Mouse (Mus musculus) forebrain, embryonic 11.5 days (tissue): ENCODE data around the gene Gstm4. TPM values are rescaled to one million over a fixed set of nuclear protein-coding genes. Genes with fewer than 3 reads are reported as not detected.

Experiments
- ATAC-seq: fragments of 200-750 bp; cut with Nextera tagmentation; replicated peaks from 2 replicates; pipeline ENCODE4 v1.8.0; 2017; ENCODE audit warnings: moderate TSS enrichment; ENCODE audit not compliant: low FRiP score
- DNase-seq: peaks from one replicate; pipeline ENCODE4 v3.0.0-alpha.2; 2017; ENCODE audit warnings: low spot score
- H3K27ac ChIP-seq: fragments of 300-500 bp; sonication (generic); 2 replicates; pipeline ENCODE4 v1.5.1; 2014; ENCODE audit warnings: low read depth, low read length
- H3K27me3 ChIP-seq: fragments of 300-500 bp; sonication (generic); 2 replicates; pipeline ENCODE4 v1.6.1; 2014; ENCODE audit warnings: mild to moderate bottlenecking, low read length, mixed read lengths; ENCODE audit not compliant: control insufficient read depth, insufficient read depth
- H3K36me3 ChIP-seq: fragments of 300-500 bp; sonication (generic); 2 replicates; pipeline ENCODE4 v1.6.1; 2014; ENCODE audit warnings: mild to moderate bottlenecking, low read length, moderate library complexity, mixed read lengths; ENCODE audit not compliant: control insufficient read depth, insufficient read depth
- H3K4me1 ChIP-seq: fragments of 300-500 bp; sonication (generic); replicated peaks from 2 replicates; pipeline ENCODE4 v1.6.1; 2014; ENCODE audit warnings: low read length, mixed read lengths; ENCODE audit not compliant: control insufficient read depth, insufficient read depth
- H3K4me2 ChIP-seq: fragments of 300-500 bp; sonication (generic); 2 replicates; pipeline ENCODE4 v1.6.1; 2014; ENCODE audit warnings: low read depth, mild to moderate bottlenecking, low read length, moderate library complexity, mixed read lengths; ENCODE audit not compliant: severe bottlenecking
- H3K4me3 ChIP-seq: fragments of 300-500 bp; sonication (generic); 2 replicates; pipeline ENCODE4 v1.5.1; 2014; ENCODE audit warnings: low read depth, low read length
- H3K9ac ChIP-seq: fragments of 300-500 bp; sonication (generic); 2 replicates; pipeline ENCODE4 v1.6.1; 2014; ENCODE audit warnings: low read length
- H3K9me3 ChIP-seq: fragments of 300-500 bp; sonication (generic); 2 replicates; pipeline ENCODE4 v1.6.1; 2016; ENCODE audit warnings: low read length, mixed read lengths; ENCODE audit not compliant: control insufficient read depth
- WGBS: fragments of 180-500 bp; shearing (Covaris S2); extraction: QIAGEN DNeasy Blood & Tissue Kit; methylation state at CpG from one replicate; pipeline ENCODE4 v1.1.7; 2014; 5-methylcytosine and 5-hydroxymethylcytosine counted together
- polyA plus RNA-seq: library from polyadenylated mRNA; unstranded; fragments of >200 nt; fragmentation: Nextera tagmentation; extraction: Ambion mirVana; gene quantifications from 2 replicates; pipeline ENCODE4 v1.2.1, GENCODE M21; 2014

The Gstm4 gene
- polyA plus RNA-seq, result 11.8 and 14.3 TPM in 2 replicates

DNA sequence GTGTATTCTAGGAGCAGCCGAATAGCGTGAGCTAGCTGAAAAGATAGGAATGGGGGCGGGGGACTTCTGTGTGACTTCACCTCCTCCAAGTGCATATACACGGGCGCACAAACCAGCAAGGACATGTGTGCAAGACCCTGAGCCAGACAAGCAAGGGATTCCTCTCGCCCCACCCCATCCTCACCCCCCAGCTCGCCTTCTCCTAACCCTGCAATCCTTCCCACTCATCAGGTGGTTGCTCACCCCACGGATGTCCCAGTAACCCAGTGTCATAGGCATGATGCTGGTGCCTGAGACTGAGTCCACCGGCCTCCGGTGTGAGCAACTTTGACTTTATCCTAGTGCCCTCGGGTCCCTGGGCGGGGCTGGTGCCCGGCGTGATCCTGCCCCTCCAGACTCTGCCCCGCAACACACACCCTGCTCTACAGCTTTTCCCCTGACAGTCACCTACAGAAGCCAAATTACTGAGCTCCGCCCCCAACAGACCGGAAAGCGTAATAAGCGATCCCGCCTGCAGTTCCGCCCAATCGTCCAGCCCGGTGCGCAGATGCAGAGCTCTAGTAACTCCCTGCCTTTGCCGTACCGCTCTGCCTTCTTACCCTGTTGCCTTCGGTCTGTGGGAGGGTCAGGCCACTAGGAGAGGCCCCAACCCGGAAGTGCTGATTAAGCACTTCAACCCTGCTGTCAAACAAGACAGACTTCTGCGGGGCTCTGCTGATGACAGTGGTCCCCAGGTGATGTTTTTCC is at the start of gene Gstm4:
Gstm4 (minus strand) TSS at position 501 of the 747 bp plus-strand sequence.
- no peaks in the 10 kb centered on the region for H3K27me3 ChIP-seq
- ATAC-seq, result peak; percentile 86
- H3K4me1 ChIP-seq, result no peaks in the 10 kb centered on the region
- peak within 1 kb of the TSS; percentile 84 for H3K4me2 ChIP-seq
- H3K36me3 ChIP-seq, result no peaks in the 10 kb centered on the region
- H3K27ac ChIP-seq, result no peak within 1 kb of the TSS
- H3K9ac ChIP-seq, result peak within 1 kb of the TSS; percentile 64
- peak within 1 kb of the TSS; percentile 44 for H3K4me3 ChIP-seq
- peak; percentile 85 for DNase-seq
- 8% methylated on average over 29 of the region's 29 CpGs for WGBS
- H3K9me3 ChIP-seq, result no peaks in the 10 kb centered on the region

- ATAC-seq, result no peak
- Histone ChIP-seq H3K27me3 (no peaks in the 10 kb centered on the region), H3K4me1 (no peaks in the 10 kb centered on the region), H3K9ac (no peak overlapping the region), H3K9me3 (no peaks in the 10 kb centered on the region), H3K4me2 (no peak overlapping the region), H3K27ac (no peak overlapping the region), H3K4me3 (no peak overlapping the region), H3K36me3 (no peaks in the 10 kb centered on the region)
- WGBS, result 66% methylated on average over 1 of the region's 1 CpGs
- no peak for DNase-seq
Observed at GRCm38 (mm10) chr3:108094146-108094545, 49.5 kb upstream of the Gstm4 start.

DNA sequence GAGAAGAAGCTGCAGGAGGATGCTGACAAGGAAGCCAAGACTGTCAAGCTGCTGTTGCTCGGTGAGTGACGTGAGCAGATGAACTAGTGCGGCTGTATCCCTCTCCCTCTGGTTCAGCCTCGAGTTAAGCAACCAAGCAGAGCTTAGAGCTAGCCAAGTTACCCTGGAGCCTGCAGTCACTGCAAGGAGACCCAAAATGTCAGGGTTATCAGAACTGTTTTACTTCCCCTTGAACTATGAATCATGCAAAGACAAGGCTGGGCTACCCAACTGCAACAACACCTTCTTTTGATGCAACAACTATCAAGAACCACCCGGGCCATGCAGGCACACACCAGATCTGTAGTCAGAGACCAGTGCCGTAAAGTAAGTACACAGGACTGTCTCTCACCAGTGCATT is 48.6 kb upstream of the Gstm4 start:
- H3K27ac ChIP-seq, result no peak overlapping the region
- no peak overlapping the region for H3K9ac ChIP-seq
- H3K4me2 ChIP-seq, result no peak overlapping the region
- DNase-seq, result no peak
- no peak for ATAC-seq
- H3K27me3 ChIP-seq, result no peaks in the 10 kb centered on the region
- no peaks in the 10 kb centered on the region for H3K36me3 ChIP-seq
- no peak overlapping the region for H3K4me3 ChIP-seq
- H3K4me1 ChIP-seq, result no peaks in the 10 kb centered on the region
- WGBS, result 50% methylated on average over 6 of the region's 6 CpGs
- no peaks in the 10 kb centered on the region for H3K9me3 ChIP-seq

- ATAC-seq, result no peak
- Histone ChIP-seq H3K9me3 (no peaks in the 10 kb centered on the region), H3K4me3 (no peak within 1 kb of the TSS), H3K36me3 (no peaks in the 10 kb centered on the region), H3K27me3 (no peaks in the 10 kb centered on the region), H3K27ac (no peak within 1 kb of the TSS), H3K4me1 (no peaks in the 10 kb centered on the region), H3K4me2 (no peak within 1 kb of the TSS), H3K9ac (no peak within 1 kb of the TSS)
- WGBS, result 52% methylated on average over 15 of the region's 15 CpGs
- DNase-seq, result no peak
Observed at GRCm38 (mm10) chr3:108092536-108093115, 47.9 kb upstream of the Gstm4 start, which contains the start of gene Gnat2. Gene Gnat2 (plus strand): TSS chr3:108092789.

DNA sequence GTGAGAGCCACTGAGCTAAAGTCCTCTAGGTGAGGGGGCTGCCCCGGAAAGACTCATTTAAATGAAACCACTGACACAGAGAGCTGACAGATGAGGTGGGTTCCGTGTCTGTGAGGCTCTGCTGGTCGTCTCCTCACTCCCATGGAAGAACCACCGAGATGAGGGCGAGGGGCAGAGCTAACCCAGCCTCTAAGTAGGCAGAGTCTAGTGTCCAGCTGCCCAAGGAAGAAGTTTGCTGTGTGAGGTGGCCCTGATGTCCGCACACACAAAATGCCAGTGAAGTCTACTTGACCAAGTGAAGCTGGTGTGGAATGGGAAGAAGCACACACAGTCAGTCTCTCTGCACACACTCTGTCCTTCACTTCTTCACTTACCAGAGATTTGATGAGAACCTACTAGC is 47.3 kb upstream of the Gstm4 start:
- Histone ChIP-seq H3K27ac (no peak overlapping the region), H3K4me1 (no peaks in the 10 kb centered on the region), H3K27me3 (no peaks in the 10 kb centered on the region), H3K9ac (no peak overlapping the region), H3K9me3 (no peaks in the 10 kb centered on the region), H3K36me3 (no peaks in the 10 kb centered on the region), H3K4me2 (no peak overlapping the region), H3K4me3 (no peak overlapping the region)
- 78% methylated on average over 6 of the region's 6 CpGs for WGBS
- ATAC-seq (no peak), DNase-seq (no peak)

GRCm38 (mm10) chr3:108090561-108090960 is 45.9 kb upstream of the Gstm4 start:
- no peak for ATAC-seq
- no peak for DNase-seq
- WGBS, result 76% methylated on average over 2 of the region's 2 CpGs

DNA sequence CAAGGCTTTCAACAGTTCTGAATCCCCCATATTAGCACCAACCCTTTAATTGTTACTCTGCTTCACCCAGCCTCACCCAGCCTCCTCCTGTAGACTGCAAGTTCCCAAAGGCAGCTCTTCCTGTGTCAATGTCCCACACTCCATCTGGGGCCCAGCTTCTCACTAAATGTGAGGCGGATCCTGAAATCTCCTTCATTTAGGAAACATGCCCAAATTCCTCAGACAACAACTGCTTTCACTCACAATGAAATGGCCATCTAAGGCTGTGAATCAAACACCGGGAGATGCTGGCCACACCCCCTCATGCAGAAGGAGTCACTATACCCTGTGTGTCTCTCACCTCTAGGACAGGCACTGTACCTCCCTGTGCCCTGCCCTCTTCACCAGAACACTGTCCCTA is 45.2 kb upstream of the Gstm4 start:
- Histone ChIP-seq H3K36me3 (no peaks in the 10 kb centered on the region), H3K9ac (no peak overlapping the region), H3K4me2 (no peak overlapping the region), H3K27ac (no peak overlapping the region), H3K27me3 (no peaks in the 10 kb centered on the region), H3K4me3 (no peak overlapping the region), H3K9me3 (no peaks in the 10 kb centered on the region), H3K4me1 (no peaks in the 10 kb centered on the region)
- DNase-seq (no peak), ATAC-seq (no peak)
- 31% methylated on average over 2 of the region's 2 CpGs for WGBS

More at GRCm38 (mm10) chr3:108090561-108090960, 45.9 kb upstream of the Gstm4 start:
- no peak overlapping the region for H3K27ac ChIP-seq
- H3K36me3 ChIP-seq, result no peaks in the 10 kb centered on the region
- no peak overlapping the region for H3K4me3 ChIP-seq
- H3K4me1 ChIP-seq, result no peaks in the 10 kb centered on the region
- no peaks in the 10 kb centered on the region for H3K27me3 ChIP-seq
- no peak overlapping the region for H3K4me2 ChIP-seq
- no peaks in the 10 kb centered on the region for H3K9me3 ChIP-seq
- no peak overlapping the region for H3K9ac ChIP-seq

DNA sequence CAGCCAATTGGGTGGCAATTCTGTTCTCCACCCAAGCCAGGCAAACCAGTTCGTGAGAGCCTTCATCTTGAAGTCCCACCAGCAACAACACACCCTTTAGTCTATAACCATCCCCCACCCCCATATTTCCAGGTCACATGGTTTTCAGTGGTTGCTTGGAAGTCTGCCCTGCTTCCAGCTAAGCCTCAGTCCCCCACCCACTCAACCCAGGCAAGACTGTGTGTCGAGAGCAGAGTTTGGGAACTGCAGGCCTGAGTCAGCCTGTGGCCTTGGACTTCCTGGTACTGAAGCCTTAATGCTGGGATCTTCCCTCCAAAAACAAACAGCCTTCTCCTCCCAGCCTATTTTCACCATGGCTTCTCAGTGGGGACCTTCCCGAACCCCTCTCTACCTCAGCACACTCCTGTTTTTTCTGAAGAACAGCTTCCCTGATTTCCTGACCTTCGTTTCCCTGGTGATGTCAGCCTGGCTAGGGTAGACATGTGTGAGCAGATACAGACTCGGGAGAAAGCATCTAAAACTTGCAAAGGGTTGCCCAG is 44.2 kb upstream of the Gstm4 start:
- no peaks in the 10 kb centered on the region for H3K27me3 ChIP-seq
- H3K27ac ChIP-seq, result no peak overlapping the region
- no peak for ATAC-seq
- peaks cover 5% of the 10 kb centered on the region; the same call in 1 of the 2 replicates for H3K4me1 ChIP-seq
- no peaks in the 10 kb centered on the region for H3K36me3 ChIP-seq
- no peaks in the 10 kb centered on the region for H3K9me3 ChIP-seq
- no peak overlapping the region for H3K4me2 ChIP-seq
- H3K9ac ChIP-seq, result no peak overlapping the region
- no peak for DNase-seq
- 52% methylated on average over 5 of the region's 5 CpGs for WGBS
- H3K4me3 ChIP-seq, result no peak overlapping the region
